Mouse (Mus musculus): ENCODE results near the gene Mageb18. TPM values are rescaled to one million over a fixed set of nuclear protein-coding genes. Genes with fewer than 3 reads are reported as not detected.
A peak's percentile ranks its signal among the peaks of the same experiment; 100 is the strongest.
"Not testable (repeated sequence)": the region's sequence is repeated elsewhere in the genome, so short reads cannot be mapped to it uniquely, and the experiment has no call there.

Gene Mageb18
- not detected for total RNA-seq (2022)

GRCm38 (mm10) chrX:92599472-92599871 lies at the start of gene Mageb18:
Mageb18 (minus strand) TSS chrX:92599572.
- no peak for DNase-seq

GRCm38 (mm10) chrX:92612788-92613187 lies 13.4 kb upstream of the Mageb18 start:
- no peak for DNase-seq

DNA sequence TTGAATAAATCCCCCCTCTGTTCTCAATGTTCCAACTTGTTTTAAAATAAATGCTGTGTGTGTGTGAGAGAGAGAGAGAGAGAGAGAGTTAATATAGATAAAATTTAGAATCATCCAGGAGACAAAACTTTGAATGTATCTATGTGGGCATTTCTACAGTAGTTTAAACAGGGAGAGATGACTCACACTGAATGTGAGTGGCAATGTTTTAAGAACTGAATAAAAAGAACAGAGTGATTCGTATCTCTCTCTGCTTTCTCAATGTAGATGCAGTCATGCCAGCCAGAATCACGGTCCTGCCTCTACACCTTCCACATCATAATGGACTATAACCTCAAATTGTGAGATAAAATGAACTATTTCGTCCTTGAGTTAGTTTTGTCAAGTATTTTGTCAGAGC lies 11.1 kb upstream of the Mageb18 start:
- no peak for DNase-seq

- no peak for DNase-seq
Measured at GRCm38 (mm10) chrX:92597324-92597723, 2.0 kb downstream of the Mageb18 start.

DNA sequence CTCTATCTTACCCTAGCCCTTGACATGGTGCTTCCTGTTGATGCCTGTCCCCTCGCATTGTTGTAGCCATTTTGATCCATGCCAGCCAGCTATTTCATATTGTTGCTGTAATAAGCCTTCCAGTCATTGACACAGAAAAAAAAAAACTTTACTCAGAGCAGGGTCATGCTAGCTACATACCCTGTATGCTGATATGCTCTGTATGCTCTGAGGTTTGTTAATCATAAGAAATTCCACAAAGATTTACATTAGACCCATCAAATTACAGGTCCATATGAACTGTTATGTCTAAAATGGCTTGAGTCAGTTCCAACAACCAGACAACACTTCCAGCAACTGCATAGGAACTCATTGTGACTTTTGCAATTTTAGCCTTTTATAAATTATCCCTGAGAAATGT lies 71.5 kb downstream of the Mageb18 start:
- DNase-seq = no peak

GRCm38 (mm10) chrX:92498254-92498653 lies 101.1 kb downstream of the Mageb18 start:
- DNase-seq = no peak

- not testable (repeated sequence) for DNase-seq
Measured at GRCm38 (mm10) chrX:92489649-92490048, 109.7 kb downstream of the Mageb18 start, which contains the start of gene Gm5941. Gm5941 (plus strand) TSS chrX:92489949.

GRCm38 (mm10) chrX:92464773-92465172 lies 134.6 kb downstream of the Mageb18 start:
- no peak for DNase-seq

GRCm38 (mm10) chrX:92460496-92460895 lies 138.9 kb downstream of the Mageb18 start:
- DNase-seq = no peak

DNA sequence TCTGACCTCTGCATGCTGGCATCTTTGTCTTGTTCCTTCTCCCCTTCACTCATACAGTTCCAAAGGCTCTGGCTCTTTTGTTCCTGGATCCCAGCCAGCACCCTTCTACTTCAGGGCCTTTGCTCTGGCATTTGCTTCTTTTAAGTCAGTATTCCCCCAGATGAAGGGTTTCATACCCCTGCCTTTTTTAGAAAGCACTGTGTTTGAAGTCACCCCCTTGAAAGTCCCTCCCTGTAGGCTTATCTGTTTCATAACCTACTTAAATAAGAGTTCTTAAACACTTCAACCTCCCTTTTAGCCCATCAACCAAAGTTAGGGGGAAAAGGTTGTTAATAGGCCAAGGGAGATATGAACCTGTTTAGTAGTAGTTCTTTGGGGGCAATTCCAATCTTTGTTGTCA lies 212.0 kb downstream of the Mageb18 start:
- DNase-seq = no peak

DNA sequence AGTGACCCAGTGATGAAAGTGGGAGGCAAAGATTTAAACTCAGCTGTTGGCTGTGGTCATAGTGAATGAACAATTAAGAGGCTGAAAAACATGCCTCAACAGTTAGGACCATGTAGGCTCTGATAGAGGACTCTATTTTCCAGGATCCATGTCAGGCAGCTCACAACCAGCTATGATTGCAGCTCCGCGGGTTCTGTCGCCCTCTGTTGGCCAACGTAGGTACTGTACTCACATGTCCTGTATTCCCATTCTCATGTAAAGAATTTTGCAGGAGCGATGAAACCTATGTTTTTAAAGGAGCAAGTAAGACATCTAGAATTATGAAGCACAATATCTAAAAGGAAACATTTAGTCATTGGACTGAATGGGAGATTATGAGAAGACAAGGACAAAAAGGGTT lies 256.4 kb downstream of the Mageb18 start:
- DNase-seq = peak; percentile 2

DNA sequence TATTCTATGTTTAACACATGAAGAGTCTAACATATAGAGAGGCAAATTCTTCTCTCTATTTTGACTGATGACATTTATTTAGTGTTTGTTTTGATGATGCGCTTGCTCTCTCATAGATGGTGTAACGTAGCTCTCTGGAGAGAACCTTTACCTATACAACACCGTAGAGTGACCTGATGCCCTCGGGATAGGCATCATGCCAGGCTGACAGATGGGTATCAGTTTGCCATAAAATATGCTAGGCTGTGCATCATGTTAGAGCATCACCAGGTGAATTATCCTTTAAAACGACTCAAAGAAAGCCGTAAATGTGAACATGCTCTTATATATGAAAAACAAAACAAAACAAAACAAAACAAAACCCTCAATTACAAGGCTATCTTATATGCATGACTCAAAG lies 258.5 kb downstream of the Mageb18 start:
- no peak for DNase-seq

GRCm38 (mm10) chrX:92339551-92339950 lies 259.8 kb downstream of the Mageb18 start:
- DNase-seq = no peak

DNA sequence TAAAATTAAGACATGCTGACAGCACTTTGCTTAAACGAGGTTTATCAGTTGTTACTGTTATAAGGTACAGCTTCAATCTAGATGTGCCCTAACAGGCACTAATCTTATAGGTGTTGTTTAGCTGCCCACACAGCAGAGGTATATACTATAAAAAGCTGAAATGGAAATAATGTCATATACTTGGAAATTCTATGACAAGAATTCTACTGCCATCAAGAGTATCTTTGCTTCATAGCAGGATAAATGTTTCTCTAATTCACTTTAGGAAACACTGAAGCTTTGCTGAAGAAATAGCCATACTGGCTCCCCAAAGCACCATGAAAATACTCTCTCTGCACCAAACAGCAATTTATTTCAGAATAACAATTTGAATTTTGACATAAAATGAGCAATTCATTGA lies 265.9 kb downstream of the Mageb18 start:
- no peak for DNase-seq

- DNase-seq = no peak
Measured at GRCm38 (mm10) chrX:92323599-92323998, 275.8 kb downstream of the Mageb18 start.

- DNase-seq = no peak
Measured at GRCm38 (mm10) chrX:92280619-92281018, 318.8 kb downstream of the Mageb18 start.

Other genes with a start within 250 kb of the Mageb18 start
- not detected for gene Gm5941, start 109.6 kb downstream of the Mageb18 start, total RNA-seq (2022)